ENCODE assay signal across 27 mouse cellular contexts in genomic region chr9:15861402-15861801, GRCm38 (mm10). TPM values are rescaled to one million over a fixed set of nuclear protein-coding genes. Genes with fewer than 3 reads are reported as not detected.
DNase-seq lines count a peak whose midpoint lies in the region; ATAC-seq lines count a peak whose summit lies in the region.
"Had no signal": no experiment of that assay in that cellular context is flagged by ENCODE, and none has a peak within 500 bp of the region (broad histone marks: within the 10 kb centered on the region; RNA-seq: fewer than 3 reads in every experiment).

No protein-coding gene starts in this region.

- peak; percentile 12 for DNase-seq in retina, postnatal 1 day
- no peak for DNase-seq in retina, embryonic 14.5 days (ENCODE audit: low spot score)
- DNase-seq in heart, postnatal 4 days = peak; percentile 17
- DNase-seq in right cerebral cortex, postnatal 10 days (ENCODE audit: low spot score in 2 of 2) = no peak
- no peak for DNase-seq in midbrain, embryonic 11.5 days (ENCODE audit: low spot score, missing footprints)
- DNase-seq: adrenal gland, postnatal 14 days; cerebellum, adult 18-20 months; cerebellum, postnatal 10 days; gastrocnemius, adult 2 months; gastrocnemius, postnatal 25 days; kidney, adult 11 months; kidney, adult 9 months had no signal

- no peaks in the 10 kb centered on the region for H3K27me3 ChIP-seq in heart, embryonic 11.5 days (ENCODE audit: control insufficient read depth, insufficient read depth, low read length)
- H3K27me3 ChIP-seq in heart, embryonic 15.5 days = no peaks in the 10 kb centered on the region
- no peaks in the 10 kb centered on the region for H3K27me3 ChIP-seq in midbrain, embryonic 16.5 days (ENCODE audit: control insufficient read depth, insufficient read depth, low read depth, low read length)
- H3K27me3 ChIP-seq in midbrain, embryonic 11.5 days (ENCODE audit: control insufficient read depth, insufficient read depth, low read length) = no peaks in the 10 kb centered on the region
- H3K27me3 ChIP-seq: hindbrain, embryonic 13.5 days had no signal

- H3K9ac ChIP-seq in heart, embryonic 11.5 days (ENCODE audit: low read depth, low read length) = no peak overlapping the region
- H3K9ac ChIP-seq in heart, embryonic 15.5 days = no peak overlapping the region
- H3K9ac ChIP-seq in midbrain, embryonic 16.5 days (ENCODE audit: low read depth, low read length) = no peak overlapping the region
- H3K9ac ChIP-seq in midbrain, embryonic 11.5 days (ENCODE audit: low read length) = no peak overlapping the region
- H3K9ac ChIP-seq: hindbrain, embryonic 13.5 days had no signal

- H3K4me2 ChIP-seq in heart, embryonic 11.5 days = no peak overlapping the region; the same call in 1 of the 2 replicates
- H3K4me2 ChIP-seq in heart, embryonic 15.5 days = no peak overlapping the region
- H3K4me2 ChIP-seq in midbrain, embryonic 16.5 days (ENCODE audit: low read length) = no peak overlapping the region
- H3K4me2 ChIP-seq in midbrain, embryonic 11.5 days = no peak overlapping the region
- H3K4me2 ChIP-seq: hindbrain, embryonic 13.5 days had no signal

- ATAC-seq in heart, embryonic 11.5 days (replicated peaks; ENCODE audit: insufficient number of reproducible peaks, low FRiP score, low TSS enrichment) = 0 out of 2 replicates have a peak, but pooled peaks have one; percentile 35
- ATAC-seq in heart, embryonic 15.5 days (replicated peaks; ENCODE audit: insufficient number of reproducible peaks, insufficient read depth, low FRiP score, low read depth) = peak; percentile 72
- no peak for ATAC-seq in midbrain, embryonic 16.5 days
- ATAC-seq in midbrain, embryonic 11.5 days (ENCODE audit: low FRiP score) = no peak
- ATAC-seq: activated CD4-positive, CD25-positive, alpha-beta regulatory T cell, adult 4 months; forebrain, embryonic 14.5 days; hindbrain, postnatal 0 days; Patski had no signal

- H3K4me3 ChIP-seq in heart, embryonic 11.5 days (ENCODE audit: low read depth, low read length) = no peak overlapping the region
- no peak overlapping the region for H3K4me3 ChIP-seq in heart, embryonic 15.5 days
- H3K4me3 ChIP-seq in midbrain, embryonic 16.5 days (ENCODE audit: low read depth, low read length) = no peak overlapping the region
- H3K4me3 ChIP-seq in midbrain, embryonic 11.5 days (ENCODE audit: low read depth, low read length) = no peak overlapping the region
- H3K4me3 ChIP-seq: embryonic facial prominence, embryonic 10.5 days; gastrocnemius, adult 2 months; hindbrain, embryonic 13.5 days had no signal

- no peaks in the 10 kb centered on the region for H3K9me3 ChIP-seq in heart, embryonic 11.5 days (replicated peaks; ENCODE audit: control insufficient read depth, low read length)
- H3K9me3 ChIP-seq in heart, embryonic 15.5 days (replicated peaks) = no peaks in the 10 kb centered on the region
- no peaks in the 10 kb centered on the region for H3K9me3 ChIP-seq in midbrain, embryonic 16.5 days (replicated peaks; ENCODE audit: control insufficient read depth, low read length, poor library complexity, severe bottlenecking)
- H3K9me3 ChIP-seq in midbrain, embryonic 11.5 days (ENCODE audit: control insufficient read depth, low read length) = no peaks in the 10 kb centered on the region
- H3K9me3 ChIP-seq: hindbrain, embryonic 13.5 days had no signal

- no peaks in the 10 kb centered on the region for H3K36me3 ChIP-seq in heart, embryonic 11.5 days (ENCODE audit: control insufficient read depth, insufficient read depth, low read length)
- no peaks in the 10 kb centered on the region for H3K36me3 ChIP-seq in heart, embryonic 15.5 days
- no peaks in the 10 kb centered on the region for H3K36me3 ChIP-seq in midbrain, embryonic 16.5 days (ENCODE audit: control insufficient read depth, insufficient read depth, low read length)
- no peaks in the 10 kb centered on the region for H3K36me3 ChIP-seq in midbrain, embryonic 11.5 days (ENCODE audit: control insufficient read depth, insufficient read depth, low read length)
- H3K36me3 ChIP-seq: embryonic facial prominence, embryonic 10.5 days; hindbrain, embryonic 13.5 days had no signal

- no peak overlapping the region for H3K27ac ChIP-seq in heart, embryonic 11.5 days (ENCODE audit: low read depth, low read length)
- no peak overlapping the region for H3K27ac ChIP-seq in heart, embryonic 15.5 days
- no peak overlapping the region for H3K27ac ChIP-seq in midbrain, embryonic 16.5 days (ENCODE audit: low read length)
- H3K27ac ChIP-seq in midbrain, embryonic 11.5 days (ENCODE audit: low read depth, low read length) = no peak overlapping the region
- H3K27ac ChIP-seq: embryonic facial prominence, embryonic 10.5 days; gastrocnemius, adult 2 months; hindbrain, embryonic 13.5 days; hindbrain, postnatal 0 days had no signal

- H3K4me1 ChIP-seq in heart, embryonic 11.5 days (ENCODE audit: control insufficient read depth, insufficient read depth, low read length) = no peaks in the 10 kb centered on the region
- H3K4me1 ChIP-seq in heart, embryonic 15.5 days (replicated peaks) = 0 out of 2 replicates have a peak, but pooled peaks cover 2% of the 10 kb centered on the region
- no peaks in the 10 kb centered on the region for H3K4me1 ChIP-seq in midbrain, embryonic 16.5 days (ENCODE audit: control insufficient read depth, insufficient read depth, low read length)
- no peaks in the 10 kb centered on the region for H3K4me1 ChIP-seq in midbrain, embryonic 11.5 days (ENCODE audit: control insufficient read depth, insufficient read depth, low read length)

- 38% methylated on average over 5 of the region's 5 CpGs for WGBS in heart, embryonic 11.5 days (ENCODE audit: insufficient replicate concordance)
- 30% methylated on average over 5 of the region's 5 CpGs for WGBS in heart, embryonic 15.5 days
- WGBS in midbrain, embryonic 16.5 days = 78% methylated on average over 5 of the region's 5 CpGs
- 86% methylated on average over 5 of the region's 5 CpGs for WGBS in midbrain, embryonic 11.5 days

RNA-seq across cellular contexts. Expression of gene Mtnr1b, which starts 13.0 kb away (rescaled TPM):
- polyA plus RNA-seq in heart, embryonic 11.5 days (2014; fragmentation: Nextera tagmentation; extraction: Ambion mirVana) = not detected in 2 replicates
- not detected in 2 replicates for polyA plus RNA-seq in heart, embryonic 15.5 days (2015; fragmentation: Nextera tagmentation; extraction: Ambion mirVana)
- not detected for total RNA-seq in heart, postnatal 4 days (2021)
- not detected in 2 replicates for polyA plus RNA-seq in midbrain, embryonic 16.5 days (2015; fragmentation: Nextera tagmentation; extraction: Ambion mirVana)
- polyA plus RNA-seq in midbrain, embryonic 11.5 days (2014; fragmentation: Nextera tagmentation; extraction: Ambion mirVana) = not detected in 2 replicates
- total RNA-seq: adrenal gland, adult 18-20 months; adrenal gland, postnatal 14 days; gastrocnemius, adult 2 months; gastrocnemius, postnatal 25 days; granulocyte monocyte progenitor cell, adult 5-6 weeks; hindbrain, postnatal 0 days; MEL had no signal
- polyA plus RNA-seq: activated CD4-positive, CD25-positive, alpha-beta regulatory T cell, adult 4 months; C2C12; embryonic facial prominence, embryonic 10.5 days; embryonic facial prominence, embryonic 14.5 days; forebrain, embryonic 14.5 days; hindbrain, embryonic 13.5 days; hindbrain, postnatal 0 days; intestine, embryonic 14.5 days; Patski had no signal

Comparison
In these comparisons a context has a peak if more than half of its experiments do, and no peak if none do; other contexts are left out.
1. DNase-seq: peak in retina, postnatal 1 day (single experiment) and heart, postnatal 4 days (single experiment); none in retina, embryonic 14.5 days (single experiment), right cerebral cortex, postnatal 10 days (0 of 2) and midbrain, embryonic 11.5 days (single experiment).
2. ATAC-seq: peak in heart, embryonic 11.5 days (single experiment) and heart, embryonic 15.5 days (single experiment); none in midbrain, embryonic 16.5 days (single experiment) and midbrain, embryonic 11.5 days (single experiment).